Mouse (Mus musculus): ENCODE data around the gene Rps3a1. TPM values are rescaled to one million over a fixed set of nuclear protein-coding genes. Genes with fewer than 3 reads are reported as not detected.
A peak's percentile ranks its signal among the peaks of the same experiment; 100 is the strongest.

Gene Rps3a1
- polyA plus RNA-seq (2015; fragmentation: Nextera tagmentation; extraction: Ambion mirVana) = 722 and 731 TPM in 2 replicates

DNA sequence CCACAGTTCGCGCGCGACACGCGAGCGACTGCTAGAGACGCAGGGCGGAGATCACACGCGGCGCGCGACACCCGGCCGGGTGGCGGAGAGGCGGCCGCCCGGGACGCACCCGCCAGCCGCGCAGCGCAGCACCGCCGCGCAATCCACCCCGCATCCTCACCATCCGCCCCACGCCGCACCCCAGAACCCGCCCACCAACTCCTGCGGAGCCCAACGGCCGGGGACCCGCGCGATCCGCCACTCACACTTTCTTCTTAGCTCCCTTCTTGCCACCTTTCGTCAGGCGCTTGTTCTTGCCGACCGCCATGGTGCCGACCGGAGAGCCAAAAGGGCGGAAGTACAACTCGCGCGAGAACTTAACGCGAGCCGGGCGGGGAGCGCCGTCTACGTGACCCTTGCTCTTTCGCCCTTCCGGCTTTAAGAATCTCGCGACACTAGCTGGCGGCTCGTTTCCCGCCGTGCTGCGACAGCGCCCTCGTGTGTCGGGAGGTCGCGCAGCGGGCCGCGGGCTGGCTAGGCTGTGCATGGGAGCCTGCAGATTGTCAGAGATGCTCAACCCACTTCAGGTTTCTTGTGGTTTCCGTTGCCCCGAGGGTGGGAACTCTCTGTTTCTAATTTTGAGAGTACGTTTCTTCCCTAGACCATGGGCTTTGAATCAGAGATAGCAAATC, at the start of gene Rps3a1:
Rps3a1 (minus strand) TSS at position 440 of the 671 bp plus-strand sequence.
- ATAC-seq = peak; percentile 97
- under 1% methylated on average over 69 of the region's 77 CpGs for WGBS
- H3K27me3 ChIP-seq = no peaks in the 10 kb centered on the region
- peaks cover 19% of the 10 kb centered on the region for H3K4me1 ChIP-seq (replicated peaks)
- peak within 1 kb of the TSS; percentile 100 for H3K9ac ChIP-seq (replicated peaks)
- H3K9me3 ChIP-seq = no peaks in the 10 kb centered on the region
- peak within 1 kb of the TSS; percentile 67 for H3K4me2 ChIP-seq (replicated peaks)
- peak within 1 kb of the TSS; percentile 99 for H3K4me3 ChIP-seq (replicated peaks)
- H3K27ac ChIP-seq = peak within 1 kb of the TSS; percentile 87
- peaks cover 34% of the 10 kb centered on the region for H3K36me3 ChIP-seq

DNA sequence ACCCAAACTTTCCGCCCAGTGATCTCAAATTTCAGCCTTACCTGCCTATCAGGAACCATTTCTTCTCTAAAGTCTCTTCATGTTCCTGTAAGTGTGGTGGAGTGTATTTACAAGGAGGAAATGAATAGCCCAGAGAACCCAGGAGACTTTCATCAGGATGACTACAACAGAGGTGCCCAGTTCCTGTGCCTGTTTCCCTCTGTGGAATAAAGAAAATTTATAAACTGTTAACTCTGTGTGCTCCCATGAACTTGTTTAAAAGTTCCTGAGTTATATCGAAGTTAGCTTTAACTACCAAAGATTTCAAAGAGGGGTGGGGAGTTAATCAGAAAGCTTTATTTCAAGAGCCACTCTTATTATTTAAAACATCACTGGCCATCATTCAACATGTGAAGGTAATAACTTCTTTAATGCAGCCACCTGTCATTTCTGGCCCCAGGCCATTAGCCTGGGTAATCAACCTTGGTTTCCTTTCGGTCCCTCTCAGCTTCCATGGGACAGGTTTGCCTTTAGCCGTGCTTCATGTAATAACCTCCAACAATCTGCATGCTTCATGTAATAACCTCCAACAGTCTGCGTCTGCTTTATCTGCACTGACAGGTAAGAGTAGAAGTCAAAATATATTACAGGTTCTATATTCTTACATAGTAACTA, 45.4 kb upstream of the Rps3a1 start:
- WGBS = 75% methylated on average over 5 of the region's 5 CpGs
- no peaks in the 10 kb centered on the region for H3K9me3 ChIP-seq
- no peak overlapping the region for H3K4me3 ChIP-seq (replicated peaks)
- no peak overlapping the region for H3K4me2 ChIP-seq (replicated peaks)
- no peak for ATAC-seq
- no peak overlapping the region for H3K27ac ChIP-seq
- H3K36me3 ChIP-seq = no peaks in the 10 kb centered on the region
- H3K9ac ChIP-seq (replicated peaks) = no peak overlapping the region
- no peaks in the 10 kb centered on the region for H3K4me1 ChIP-seq (replicated peaks)
- H3K27me3 ChIP-seq = no peaks in the 10 kb centered on the region

DNA sequence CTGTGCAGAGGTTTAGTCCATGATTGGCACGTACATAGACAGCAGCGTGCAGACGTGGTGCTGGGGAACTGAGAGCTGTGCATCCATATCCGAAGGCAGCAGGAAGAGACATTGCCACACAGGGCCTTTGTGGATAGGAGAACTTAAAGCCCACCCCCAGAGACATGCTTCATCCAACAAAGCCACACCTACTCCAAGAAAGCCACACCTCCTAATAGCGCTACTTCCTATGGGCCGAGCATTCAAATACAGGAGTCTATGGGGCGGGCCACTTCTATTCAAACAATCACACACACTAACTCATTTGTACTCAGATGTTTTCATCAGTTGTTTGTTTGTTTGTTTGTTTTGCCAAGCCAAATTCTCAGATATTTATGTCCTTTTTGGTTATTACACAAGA, 42.0 kb upstream of the Rps3a1 start:
- Histone ChIP-seq H3K9ac (replicated peaks) (no peak overlapping the region), H3K27ac (no peak overlapping the region)
- WGBS = 89% methylated on average over 7 of the region's 7 CpGs

DNA sequence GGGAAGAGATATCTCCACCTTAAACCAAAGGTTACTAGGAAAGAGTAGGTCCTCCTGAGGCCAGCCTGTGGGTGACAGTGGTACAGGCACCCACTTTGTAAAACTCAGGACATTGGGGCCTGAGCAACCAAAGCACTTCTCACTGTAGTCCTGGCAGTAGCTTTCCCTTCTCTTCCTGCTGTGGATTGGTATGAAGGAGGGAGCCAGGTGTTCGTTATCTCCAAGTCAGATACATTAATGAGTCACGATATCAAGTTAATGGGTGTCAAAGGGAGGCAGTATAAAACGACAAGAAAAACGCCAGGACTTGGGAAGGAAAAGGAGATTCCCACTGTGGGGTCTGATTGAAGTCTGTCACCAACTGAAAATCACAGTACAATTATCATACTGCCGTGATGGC, 38.6 kb upstream of the Rps3a1 start:
- Histone ChIP-seq H3K27me3 (no peaks in the 10 kb centered on the region), H3K4me3 (replicated peaks) (no peak overlapping the region), H3K4me2 (replicated peaks) (no peak overlapping the region), H3K4me1 (replicated peaks) (no peaks in the 10 kb centered on the region), H3K9me3 (no peaks in the 10 kb centered on the region), H3K9ac (replicated peaks) (no peak overlapping the region), H3K36me3 (no peaks in the 10 kb centered on the region), H3K27ac (no peak overlapping the region)
- 77% methylated on average over 5 of the region's 5 CpGs for WGBS
- no peak for ATAC-seq

More for the DNA sequence above, 42.0 kb upstream of the Rps3a1 start:
- Histone ChIP-seq H3K9me3 (no peaks in the 10 kb centered on the region), H3K27me3 (no peaks in the 10 kb centered on the region), H3K4me3 (replicated peaks) (no peak overlapping the region), H3K36me3 (no peaks in the 10 kb centered on the region), H3K4me2 (replicated peaks) (no peak overlapping the region), H3K4me1 (replicated peaks) (no peaks in the 10 kb centered on the region)
- ATAC-seq = no peak

DNA sequence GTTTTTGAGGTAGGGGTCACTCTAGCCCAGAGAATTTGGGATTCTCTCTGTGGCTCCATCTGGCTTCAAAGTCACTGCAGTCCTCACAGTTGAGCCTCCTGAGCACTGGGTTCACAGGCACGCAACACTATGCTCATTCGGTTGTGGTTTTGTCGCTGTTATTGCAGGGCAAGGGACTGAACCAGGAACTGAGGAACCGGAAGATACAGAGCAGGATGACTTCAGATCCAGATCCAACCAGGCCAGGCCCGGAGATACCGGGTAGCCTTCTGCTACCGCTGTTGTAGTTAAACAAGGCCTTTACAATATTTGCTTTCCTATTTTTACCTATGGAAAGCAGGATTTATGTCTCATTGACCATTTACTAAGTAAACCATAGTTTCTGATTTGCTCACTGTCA, 37.2 kb upstream of the Rps3a1 start:
- Histone ChIP-seq H3K4me2 (replicated peaks) (no peak overlapping the region), H3K9ac (replicated peaks) (no peak overlapping the region), H3K27ac (no peak overlapping the region), H3K4me1 (replicated peaks) (no peaks in the 10 kb centered on the region), H3K4me3 (replicated peaks) (no peak overlapping the region), H3K36me3 (no peaks in the 10 kb centered on the region), H3K27me3 (no peaks in the 10 kb centered on the region), H3K9me3 (no peaks in the 10 kb centered on the region)
- no peak for ATAC-seq
- WGBS = 91% methylated on average over 7 of the region's 7 CpGs

DNA sequence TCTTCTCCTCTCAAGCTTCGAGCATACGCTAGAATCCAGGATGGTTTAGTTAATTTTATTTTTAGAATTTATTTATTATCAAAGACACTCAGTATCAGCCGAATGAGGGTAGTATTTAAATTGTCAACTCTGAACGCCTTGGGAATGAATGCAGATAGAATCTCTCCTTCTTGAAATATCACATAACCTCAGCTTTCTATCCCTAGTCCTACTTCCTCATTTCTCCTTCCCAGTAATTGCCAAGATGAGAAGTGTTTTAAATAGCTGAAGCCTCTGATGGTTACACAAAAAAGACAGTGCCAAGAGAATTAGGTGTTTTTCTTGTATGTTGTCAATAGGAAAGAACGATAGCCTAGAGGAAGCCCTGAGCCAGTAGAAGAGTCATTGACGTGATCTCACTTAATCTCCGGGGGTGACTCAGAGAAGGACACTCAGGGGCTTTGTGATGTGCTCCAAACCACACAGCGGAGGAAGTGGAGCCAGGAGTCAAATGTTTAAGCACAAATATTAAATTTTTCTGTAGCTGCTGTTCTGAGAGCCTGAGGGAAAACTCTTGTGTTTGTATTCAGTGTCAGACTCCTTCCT, 26.4 kb upstream of the Rps3a1 start:
- Histone ChIP-seq H3K27me3 (no peaks in the 10 kb centered on the region), H3K4me1 (replicated peaks) (no peaks in the 10 kb centered on the region), H3K27ac (no peak overlapping the region), H3K9ac (replicated peaks) (no peak overlapping the region), H3K36me3 (no peaks in the 10 kb centered on the region), H3K4me2 (replicated peaks) (no peak overlapping the region), H3K9me3 (no peaks in the 10 kb centered on the region), H3K4me3 (replicated peaks) (no peak overlapping the region)
- no peak for ATAC-seq
- WGBS = 78% methylated on average over 8 of the region's 8 CpGs

DNA sequence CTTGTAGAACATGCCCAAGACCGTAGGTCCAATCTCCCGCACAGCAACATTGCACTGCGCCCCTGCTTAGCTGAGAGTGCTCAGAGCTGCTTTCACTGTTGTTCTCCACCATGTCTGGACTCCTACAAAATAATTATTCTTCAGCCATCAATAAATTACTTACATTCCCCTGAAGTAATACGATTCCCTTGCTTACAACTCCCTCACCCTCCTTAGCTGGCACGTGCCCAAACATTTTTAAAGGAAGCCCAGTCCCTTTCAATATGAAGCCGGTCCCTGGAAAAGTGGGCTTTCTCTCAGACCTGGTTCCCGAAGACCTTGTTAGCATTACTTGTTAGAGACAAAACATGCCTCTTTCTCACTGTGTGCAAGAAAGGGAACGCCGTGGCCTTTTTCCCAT, 7.0 kb upstream of the Rps3a1 start:
- ATAC-seq = no peak
- no peak overlapping the region for H3K9ac ChIP-seq (replicated peaks)
- 84% methylated on average over 9 of the region's 9 CpGs for WGBS

DNA sequence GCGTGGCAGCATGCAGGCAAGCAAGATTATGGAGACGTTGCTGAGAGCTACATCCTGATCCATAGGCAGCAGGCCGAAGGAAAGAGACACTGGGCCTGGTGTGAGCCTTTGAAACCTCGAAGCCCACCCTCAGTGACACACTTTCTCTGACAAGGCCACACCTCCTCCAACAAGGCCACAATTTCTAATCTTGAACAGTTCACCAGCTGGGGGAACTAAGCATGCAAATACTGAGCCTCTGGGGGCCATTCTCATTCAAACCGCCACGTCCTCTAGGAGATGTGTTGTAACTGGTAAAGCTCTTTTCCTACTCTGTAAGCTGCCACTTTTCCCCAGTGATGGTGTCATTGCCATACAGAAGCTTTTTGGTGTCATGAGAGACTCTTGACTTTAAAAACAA, 6.6 kb upstream of the Rps3a1 start:
- Histone ChIP-seq H3K4me1 (replicated peaks) (no peaks in the 10 kb centered on the region), H3K36me3 (no peaks in the 10 kb centered on the region), H3K27ac (no peak overlapping the region), H3K4me2 (replicated peaks) (no peak overlapping the region), H3K4me3 (replicated peaks) (no peak overlapping the region), H3K27me3 (no peaks in the 10 kb centered on the region), H3K9me3 (no peaks in the 10 kb centered on the region), H3K9ac (replicated peaks) (no peak overlapping the region)
- no peak for ATAC-seq
- WGBS = 67% methylated on average over 6 of the region's 6 CpGs

More for the DNA sequence above, 7.0 kb upstream of the Rps3a1 start:
- Histone ChIP-seq H3K9me3 (no peaks in the 10 kb centered on the region), H3K4me2 (replicated peaks) (no peak overlapping the region), H3K27me3 (no peaks in the 10 kb centered on the region), H3K4me3 (replicated peaks) (no peak overlapping the region), H3K4me1 (replicated peaks) (no peaks in the 10 kb centered on the region), H3K36me3 (no peaks in the 10 kb centered on the region), H3K27ac (no peak overlapping the region)

DNA sequence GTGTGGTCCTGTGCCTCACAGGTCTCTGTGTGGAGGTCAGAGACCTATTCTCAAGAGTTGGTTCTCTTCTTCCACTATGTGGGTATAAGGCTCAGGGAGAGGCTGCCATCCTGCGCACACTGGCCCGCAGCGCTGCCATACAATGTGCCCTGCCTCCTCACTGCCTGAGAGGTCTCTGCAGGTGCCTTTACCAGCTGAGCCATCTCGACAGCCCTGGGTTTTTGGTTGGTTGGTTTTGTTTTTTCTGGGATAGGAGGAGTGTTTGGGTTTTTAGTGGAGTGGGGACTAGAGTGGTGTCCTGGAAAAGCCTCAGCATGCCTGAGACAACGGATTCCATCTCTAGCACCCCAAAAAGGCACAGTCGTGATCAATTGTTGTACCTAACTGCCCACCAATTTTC, 841 bp upstream of the Rps3a1 start:
- peaks cover 25% of the 10 kb centered on the region for H3K36me3 ChIP-seq
- H3K4me2 ChIP-seq (replicated peaks) = peak overlapping the region; percentile 30; the same call in 1 of the 2 replicates
- peaks cover 19% of the 10 kb centered on the region for H3K4me1 ChIP-seq (replicated peaks)
- no peaks in the 10 kb centered on the region for H3K27me3 ChIP-seq
- 83% methylated on average over 6 of the region's 6 CpGs for WGBS
- no peaks in the 10 kb centered on the region for H3K9me3 ChIP-seq
- H3K9ac ChIP-seq (replicated peaks) = 0 out of 2 replicates have a peak overlapping the region, but pooled peaks have one; percentile 14
- H3K4me3 ChIP-seq (replicated peaks) = no peak overlapping the region
- 0 out of 2 replicates have a peak, but pooled peaks have one; percentile 7 for ATAC-seq
- H3K27ac ChIP-seq = no peak overlapping the region

DNA sequence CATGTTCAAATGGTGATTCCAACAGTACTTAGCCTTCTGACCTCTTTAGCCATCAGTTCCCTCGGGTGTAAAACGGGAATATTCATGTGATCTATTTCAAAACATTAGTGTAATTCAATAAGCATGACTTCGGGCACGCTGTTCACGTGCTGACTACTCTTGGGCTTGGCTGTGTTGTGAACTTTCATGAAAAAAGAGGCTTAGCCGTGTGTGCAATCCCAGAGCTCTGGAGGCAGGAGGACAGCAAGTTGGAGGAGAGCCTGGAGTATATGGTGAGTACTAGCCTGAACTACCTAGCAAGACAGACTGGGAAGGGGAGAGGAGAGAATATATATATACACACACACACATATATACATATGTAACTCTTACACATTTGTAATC, 424 bp upstream of the Rps3a1 start:
- H3K27ac ChIP-seq = no peak overlapping the region
- peak overlapping the region; percentile 14; the same call in 1 of the 2 replicates for H3K4me3 ChIP-seq (replicated peaks)
- peak overlapping the region; percentile 30 for H3K4me2 ChIP-seq (replicated peaks)
- H3K27me3 ChIP-seq = no peaks in the 10 kb centered on the region
- ATAC-seq = peak; percentile 49
- H3K9ac ChIP-seq (replicated peaks) = no peak overlapping the region
- WGBS = 36% methylated on average over 6 of the region's 6 CpGs
- no peaks in the 10 kb centered on the region for H3K9me3 ChIP-seq
- peaks cover 29% of the 10 kb centered on the region for H3K36me3 ChIP-seq
- H3K4me1 ChIP-seq (replicated peaks) = peaks cover 19% of the 10 kb centered on the region

DNA sequence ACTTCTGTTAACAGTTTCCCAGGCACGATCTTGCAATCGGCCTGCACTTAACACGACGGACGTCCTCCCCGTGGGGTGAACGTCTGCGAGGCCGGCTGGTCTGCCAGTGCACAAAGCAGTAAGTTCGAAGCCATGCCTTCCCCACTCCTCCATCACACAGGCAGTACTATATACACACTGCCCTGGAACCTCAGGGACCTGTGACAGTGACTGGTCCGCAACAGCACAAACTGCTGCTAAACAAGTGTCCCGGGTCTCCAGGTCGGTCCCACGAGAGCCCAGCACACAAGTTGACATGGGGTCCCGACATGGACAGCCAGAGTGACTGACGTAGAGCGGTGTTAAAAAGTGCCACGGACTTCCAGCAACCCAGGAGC, 628 bp downstream of the Rps3a1 start:
- peak overlapping the region; percentile 99 for H3K4me3 ChIP-seq (replicated peaks)
- no peak; the same call in 1 of the 2 replicates for ATAC-seq
- peak overlapping the region; percentile 100 for H3K9ac ChIP-seq (replicated peaks)
- H3K9me3 ChIP-seq = no peaks in the 10 kb centered on the region
- peak overlapping the region; percentile 87 for H3K27ac ChIP-seq
- H3K4me1 ChIP-seq (replicated peaks) = peaks cover 19% of the 10 kb centered on the region
- peak overlapping the region; percentile 67 for H3K4me2 ChIP-seq (replicated peaks)
- WGBS = under 1% methylated on average over 18 of the region's 18 CpGs
- H3K27me3 ChIP-seq = no peaks in the 10 kb centered on the region
- H3K36me3 ChIP-seq = peaks cover 40% of the 10 kb centered on the region

DNA sequence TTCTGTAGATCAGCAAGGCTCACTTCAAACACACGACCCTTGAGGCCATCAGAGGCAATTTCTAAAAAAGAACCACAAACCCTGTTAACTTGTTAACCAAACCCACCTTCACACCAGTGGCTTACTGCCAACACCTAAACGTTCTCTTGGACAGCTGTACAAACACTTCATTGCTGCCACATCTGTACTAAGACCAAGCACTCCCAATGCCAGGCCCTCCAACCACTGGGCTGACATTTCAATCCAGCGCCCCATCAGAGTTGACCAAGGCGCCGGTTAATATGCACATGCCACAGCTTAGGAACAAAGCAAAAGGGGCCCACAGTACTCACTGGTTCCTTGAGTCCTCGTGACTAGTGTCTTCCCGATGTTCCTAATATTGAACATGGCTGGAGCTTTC, 1.1 kb downstream of the Rps3a1 start:
- no peaks in the 10 kb centered on the region for H3K27me3 ChIP-seq
- ATAC-seq = no peak
- H3K9me3 ChIP-seq = no peaks in the 10 kb centered on the region
- H3K4me2 ChIP-seq (replicated peaks) = peak overlapping the region; percentile 67
- H3K27ac ChIP-seq = no peak overlapping the region
- H3K4me3 ChIP-seq (replicated peaks) = peak overlapping the region; percentile 99
- whole genome bisulfite sequencing = 20% methylated on average over 7 of the region's 7 CpGs
- peak overlapping the region; percentile 100 for H3K9ac ChIP-seq (replicated peaks)
- peaks cover 45% of the 10 kb centered on the region for H3K36me3 ChIP-seq
- H3K4me1 ChIP-seq (replicated peaks) = peaks cover 19% of the 10 kb centered on the region

Measured in midbrain, embryonic 13.5 days (tissue).